17 mouse cellular contexts compared by ENCODE assay signal in the genomic region with DNA sequence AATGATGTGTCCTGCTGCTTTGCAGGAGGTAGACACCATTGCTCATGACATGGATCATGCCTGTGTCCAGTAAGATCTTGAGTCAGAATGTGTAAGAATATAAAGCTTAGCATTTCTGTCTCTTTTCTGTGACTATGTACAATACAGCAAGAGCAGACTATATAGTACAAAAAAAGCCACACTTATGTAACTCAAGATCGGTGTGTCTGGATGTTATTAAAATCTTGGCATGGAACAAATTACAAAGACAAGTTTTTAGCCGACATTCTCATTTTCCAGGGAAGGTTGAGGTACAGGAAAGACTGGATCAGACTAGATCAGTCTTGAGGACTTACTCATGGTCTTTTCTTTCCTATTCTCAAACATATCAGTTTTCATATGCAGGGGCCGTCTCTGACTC.
"Had no signal": no experiment of that assay in that cellular context is flagged by ENCODE, and none has a peak within 500 bp of the region (broad histone marks: within the 10 kb centered on the region; RNA-seq: fewer than 3 reads in every experiment).

No protein-coding gene starts in this region.

- H3K4me3 ChIP-seq: lung, embryonic 15.5 days; megakaryocyte, embryonic 14.5 days; midbrain, embryonic 13.5 days; midbrain, embryonic 15.5 days; neural tube, embryonic 12.5 days; stomach, embryonic 15.5 days had no signal

- H3K27ac ChIP-seq: lung, embryonic 15.5 days; macrophage; midbrain, embryonic 13.5 days; midbrain, embryonic 15.5 days; neural tube, embryonic 12.5 days; stomach, embryonic 15.5 days; stomach, postnatal 0 days had no signal

- ATAC-seq: lung, postnatal 0 days; midbrain, embryonic 13.5 days; midbrain, embryonic 15.5 days had no signal

- DNase-seq: lung, adult 2 months; lung, postnatal 14 days; lung, postnatal 36 days; right cerebral cortex, postnatal 14 days; thymus, adult 2 months; thymus, postnatal 25 days; thymus, postnatal 4 days had no signal

- H3K9me3 ChIP-seq: lung, embryonic 15.5 days; megakaryocyte, embryonic 14.5 days; midbrain, embryonic 13.5 days; midbrain, embryonic 15.5 days; neural tube, embryonic 12.5 days; stomach, embryonic 15.5 days had no signal

- H3K27me3 ChIP-seq: lung, embryonic 15.5 days; megakaryocyte, embryonic 14.5 days; midbrain, embryonic 13.5 days; midbrain, embryonic 15.5 days; neural tube, embryonic 12.5 days; stomach, embryonic 15.5 days had no signal

- H3K4me1 ChIP-seq: lung, embryonic 15.5 days; megakaryocyte, embryonic 14.5 days; midbrain, embryonic 15.5 days; neural tube, embryonic 12.5 days; stomach, embryonic 15.5 days had no signal

- H3K9ac ChIP-seq: lung, embryonic 15.5 days; midbrain, embryonic 13.5 days; midbrain, embryonic 15.5 days; neural tube, embryonic 12.5 days; stomach, embryonic 15.5 days had no signal

- H3K36me3 ChIP-seq: lung, embryonic 15.5 days; midbrain, embryonic 13.5 days; midbrain, embryonic 15.5 days; neural tube, embryonic 12.5 days; stomach, embryonic 15.5 days had no signal

- H3K4me2 ChIP-seq: lung, embryonic 15.5 days; midbrain, embryonic 11.5 days; midbrain, embryonic 13.5 days; midbrain, embryonic 15.5 days; neural tube, embryonic 12.5 days; stomach, embryonic 15.5 days had no signal
